Mouse (Mus musculus) spleen, adult 2 months (tissue): ENCODE measurements around the gene Kif11. TPM values are rescaled to one million over a fixed set of nuclear protein-coding genes. Genes with fewer than 3 reads are reported as not detected.

Experiments
- DNase-seq, 2 experiments: peaks; one replicate each; pipeline versions ENCODE4 v3.0.0 to v3.0.0-alpha.2; 2012 to 2021; ENCODE audit warnings: low spot score in 2 of 2, low read depth in 1 of 2
- H3K27ac ChIP-seq: fragments of 200-500 bp; 2 replicates; pipeline ENCODE4 v1.5.1; 2012; ENCODE audit warnings: low read length, inconsistent platforms; ENCODE audit not compliant: insufficient read depth
- H3K27me3 ChIP-seq: fragments of 200-500 bp; 2 replicates; pipeline ENCODE4 v1.6.1; 2012; ENCODE audit warnings: mild to moderate bottlenecking, moderate library complexity, low read length, inconsistent platforms; ENCODE audit not compliant: control insufficient read depth, insufficient read depth
- H3K36me3 ChIP-seq: fragments of 200-500 bp; 2 replicates; pipeline ENCODE4 v1.6.1; 2012; ENCODE audit warnings: mild to moderate bottlenecking, low read length, inconsistent platforms; ENCODE audit not compliant: control insufficient read depth, insufficient read depth
- H3K4me1 ChIP-seq: fragments of 200-500 bp; 2 replicates; pipeline ENCODE4 v1.6.1; 2011; ENCODE audit warnings: inconsistent platforms; ENCODE audit not compliant: control insufficient read depth, insufficient read depth, insufficient read length
- H3K4me3 ChIP-seq: fragments of 200-500 bp; 2 replicates; pipeline ENCODE4 v1.5.1; 2011; ENCODE audit warnings: mild to moderate bottlenecking, inconsistent platforms; ENCODE audit not compliant: insufficient read depth, insufficient read length; ENCODE audit errors: extremely low read depth
- CTCF ChIP-seq: fragments of 200-500 bp; IDR thresholded peaks from 2 replicates; pipeline ENCODE4 v1.5.1; 2011; ENCODE audit warnings: mild to moderate bottlenecking, inconsistent platforms; ENCODE audit not compliant: insufficient read depth, insufficient read length, insufficient replicate concordance; ENCODE audit errors: extremely low read depth
- POLR2A ChIP-seq: fragments of 200-500 bp; IDR thresholded peaks from 2 replicates; pipeline ENCODE4 v1.6.1; 2011; ENCODE audit warnings: low read depth, low read length, inconsistent platforms
- WGBS: fragments of 180-500 bp; shearing (Covaris S2); methylation state at CpG from one replicate; pipeline ENCODE4 v1.1.7; 2018; 5-methylcytosine and 5-hydroxymethylcytosine counted together
- polyA plus RNA-seq: library from polyadenylated mRNA; depleted of rRNA; stranded (reverse); fragments of >200 nt; gene quantifications from 2 replicates; pipeline ENCODE4 v1.2.3, GENCODE M21; 2012; rRNA removed

Kif11 gene
- polyA plus RNA-seq, 1 experiment: 2.1 TPM

DNA sequence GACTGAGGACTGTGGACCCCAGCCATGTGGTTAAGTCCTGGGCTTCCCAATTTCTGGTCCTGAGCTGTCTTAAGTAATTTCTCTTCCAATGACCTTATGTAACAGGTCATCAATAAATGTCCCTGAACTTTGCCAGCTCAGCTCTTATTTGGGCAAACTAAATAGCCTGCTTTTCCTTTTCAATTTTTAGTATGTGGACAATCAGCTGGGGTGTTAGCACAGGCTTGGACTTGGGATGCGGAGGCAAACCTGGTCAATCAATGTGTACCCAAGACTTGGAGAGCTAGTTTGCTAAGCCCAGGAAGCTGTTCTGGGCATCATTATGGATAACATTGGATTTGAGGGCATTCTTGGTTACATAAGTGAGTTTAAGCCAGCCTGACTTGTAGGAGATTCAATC lies 79.8 kb downstream of the Kif11 start:
- TF ChIP-seq POLR2A: no peak
- TF ChIP-seq CTCF: no peak
- Histone ChIP-seq H3K27ac (no peak overlapping the region; the same call in 1 of the 2 replicates), H3K36me3 (no peaks in the 10 kb centered on the region), H3K4me1 (no peaks in the 10 kb centered on the region), H3K4me3 (no peak overlapping the region), H3K27me3 (no peaks in the 10 kb centered on the region)
- DNase-seq: no peak
- 94% methylated on average over 1 of the region's 1 CpGs for WGBS

DNA sequence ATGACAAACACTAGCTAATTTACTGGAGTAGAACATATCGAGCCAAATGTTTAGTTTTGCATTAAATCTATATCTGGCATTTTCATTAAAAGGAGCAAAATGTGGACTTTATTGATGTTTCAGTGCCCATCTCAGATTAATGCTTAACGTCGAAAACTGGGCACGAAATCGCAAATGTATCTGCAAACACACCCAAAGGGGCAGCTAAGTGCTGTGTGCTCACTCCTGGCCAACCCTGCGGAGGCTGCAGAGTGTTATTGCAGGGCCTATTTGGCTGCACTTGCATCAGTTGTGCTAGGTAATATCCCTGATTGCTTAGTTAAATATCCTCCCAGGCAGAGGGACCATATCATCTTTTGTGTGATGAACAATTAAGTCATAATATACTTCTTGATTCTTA lies 81.8 kb downstream of the Kif11 start:
- WGBS: 88% methylated on average over 6 of the region's 6 CpGs
- no peak for TF ChIP-seq POLR2A
- TF ChIP-seq CTCF: no peak
- no peaks in the 10 kb centered on the region for H3K4me1 ChIP-seq
- no peaks in the 10 kb centered on the region for H3K36me3 ChIP-seq
- H3K27me3 ChIP-seq: no peaks in the 10 kb centered on the region
- H3K27ac ChIP-seq: no peak overlapping the region
- no peak for DNase-seq
- no peak overlapping the region for H3K4me3 ChIP-seq

DNA sequence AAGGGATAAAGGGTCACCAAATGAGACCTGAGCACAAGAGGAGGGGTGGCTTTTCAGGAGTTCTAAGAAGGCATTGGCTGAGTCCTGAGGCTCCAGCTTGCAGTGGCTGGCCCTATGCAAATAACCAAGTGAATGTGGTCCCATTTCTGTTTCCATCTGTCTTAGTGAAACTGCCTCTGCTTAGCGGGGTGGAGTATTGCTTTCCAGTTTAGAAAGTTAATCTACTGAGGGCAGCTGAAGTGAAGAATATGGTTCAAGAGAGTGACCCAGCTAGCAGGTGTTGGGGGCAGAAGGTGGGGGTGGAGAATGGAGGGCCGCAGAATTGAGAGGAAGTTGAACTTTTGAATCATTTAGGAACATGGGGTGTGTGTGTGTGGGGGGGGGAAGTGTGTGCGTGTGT lies 90.2 kb downstream of the Kif11 start:
- peak; percentile 40 to 45 for DNase-seq
- 17% methylated on average over 3 of the region's 3 CpGs for WGBS
- no peak for TF ChIP-seq POLR2A
- Histone ChIP-seq H3K27ac (peak overlapping the region; percentile 65), H3K36me3 (no peaks in the 10 kb centered on the region), H3K27me3 (no peaks in the 10 kb centered on the region), H3K4me3 (no peak overlapping the region), H3K4me1 (peaks cover 33% of the 10 kb centered on the region)

- 15% methylated on average over 5 of the region's 5 CpGs for WGBS
- TF ChIP-seq CTCF (no peak), POLR2A (no peak)
- no peaks in the 10 kb centered on the region for H3K36me3 ChIP-seq
- H3K4me1 ChIP-seq: peaks cover 33% of the 10 kb centered on the region
- no peak overlapping the region for H3K4me3 ChIP-seq
- DNase-seq: peak in 1 of 2 experiments; percentile 44
- H3K27ac ChIP-seq: peak overlapping the region; percentile 29
- no peaks in the 10 kb centered on the region for H3K27me3 ChIP-seq
Measured at GRCm38 (mm10) chr19:37466978-37467377, 90.8 kb downstream of the Kif11 start.

DNA sequence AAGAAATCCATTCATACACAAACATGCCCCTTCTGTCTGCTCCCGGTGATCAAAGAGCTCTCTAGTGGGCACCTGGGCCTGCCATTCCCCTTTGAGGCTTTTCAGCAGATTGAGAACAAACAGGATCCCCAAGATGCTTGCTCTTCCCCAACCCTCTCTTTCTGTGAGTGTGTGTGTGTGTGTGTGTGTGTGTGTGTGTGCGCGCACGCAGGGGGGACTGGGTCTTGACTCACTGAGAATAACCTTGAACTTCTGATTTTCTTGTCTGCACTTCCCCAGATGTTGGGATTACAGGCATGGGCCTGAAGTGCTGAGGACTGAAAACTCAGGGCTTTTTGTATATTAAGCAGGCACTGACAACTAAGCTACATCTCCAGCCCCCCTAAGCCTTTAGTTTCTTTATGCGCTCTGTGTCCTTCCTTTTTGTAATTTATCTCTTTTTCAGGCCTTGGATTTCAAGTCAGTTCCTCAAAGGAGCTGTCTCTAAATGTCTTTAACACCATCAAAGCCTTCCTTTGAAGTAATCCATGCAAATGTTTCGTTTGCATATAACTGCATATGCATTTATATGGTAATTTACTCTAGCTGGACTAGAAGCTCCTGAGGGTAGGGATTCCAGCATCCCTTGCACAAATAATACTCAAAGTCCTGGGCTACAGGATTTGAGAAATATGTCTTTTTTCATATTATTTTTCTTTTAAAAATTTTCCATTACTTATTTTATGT lies 92.8 kb downstream of the Kif11 start:
- Histone ChIP-seq H3K27me3 (no peaks in the 10 kb centered on the region), H3K27ac (no peak overlapping the region), H3K4me1 (peaks cover 43% of the 10 kb centered on the region), H3K4me3 (no peak overlapping the region), H3K36me3 (no peaks in the 10 kb centered on the region)
- DNase-seq: no peak
- TF ChIP-seq POLR2A (no peak), CTCF (no peak)
- 68% methylated on average over 6 of the region's 6 CpGs for WGBS

Other genes starting within 250 kb of the Kif11 start
- 21.2 and 23.4 TPM in 2 replicates for gene March5, start 168.9 kb upstream of the Kif11 start, polyA plus RNA-seq
- 4.1 and 4.2 TPM in 2 replicates for gene Cpeb3, start 167.8 kb upstream of the Kif11 start, polyA plus RNA-seq
- gene Ide, start 38.6 kb upstream of the Kif11 start, polyA plus RNA-seq: 6.2 and 6.7 TPM in 2 replicates
- 52.9 and 105 TPM in 2 replicates for gene Hhex, start 58.4 kb downstream of the Kif11 start, polyA plus RNA-seq
- 8.1 and 8.6 TPM in 2 replicates for gene Exoc6, start 174.0 kb downstream of the Kif11 start, polyA plus RNA-seq